Mouse (Mus musculus) kidney, adult 2 months (tissue): ENCODE measurements around the gene Astn2. TPM values are rescaled to one million over a fixed set of nuclear protein-coding genes. Genes with fewer than 3 reads are reported as not detected.

ENCODE experiments used
- DNase-seq: peaks from one replicate; pipeline ENCODE4 v3.0.0; 2021
- H3K27ac ChIP-seq: fragments of 200-500 bp; 2 replicates; pipeline ENCODE4 v1.5.1; 2012; ENCODE audit warnings: low read depth, low read length, control low read depth, inconsistent platforms; ENCODE audit not compliant: insufficient read depth
- H3K27me3 ChIP-seq: fragments of 200-500 bp; replicated peaks from 2 replicates; pipeline ENCODE4 v1.6.1; 2012; ENCODE audit warnings: mild to moderate bottlenecking, moderate library complexity, low read length, inconsistent platforms; ENCODE audit not compliant: control insufficient read depth, insufficient read depth
- H3K36me3 ChIP-seq: fragments of 200-500 bp; 2 replicates; pipeline ENCODE4 v1.6.1; 2012; ENCODE audit warnings: mild to moderate bottlenecking, moderate library complexity, low read length, inconsistent platforms; ENCODE audit not compliant: control insufficient read depth, insufficient read depth
- H3K4me1 ChIP-seq: fragments of 200-500 bp; 2 replicates; pipeline ENCODE4 v1.6.1; 2011; ENCODE audit warnings: low read length; ENCODE audit not compliant: control insufficient read depth, insufficient read depth
- H3K4me3 ChIP-seq: fragments of 200-500 bp; 2 replicates; pipeline ENCODE4 v1.5.1; 2011; ENCODE audit warnings: mild to moderate bottlenecking, low read depth, low read length, control low read depth; ENCODE audit not compliant: insufficient read depth
- CTCF ChIP-seq: fragments of 200-500 bp; conservative IDR thresholded peaks from 2 replicates; pipeline ENCODE4 v1.5.1; 2011; ENCODE audit warnings: low read depth, mild to moderate bottlenecking, control low read depth, low read length, moderate library complexity, mixed read lengths; ENCODE audit not compliant: insufficient read depth, insufficient read length
- POLR2A ChIP-seq: fragments of 200-500 bp; IDR thresholded peaks from one replicate; pipeline ENCODE4 v1.6.1; 2011; ENCODE audit warnings: low read depth, low read length, control low read depth
- WGBS: fragments of 180-500 bp; shearing (Covaris S2); methylation state at CpG from one replicate; pipeline ENCODE4 v1.1.7; 2018; 5-methylcytosine and 5-hydroxymethylcytosine counted together
- polyA plus RNA-seq: library from polyadenylated mRNA; depleted of rRNA; stranded (reverse); fragments of >200 nt; gene quantifications from 2 replicates; pipeline ENCODE4 v1.2.3, GENCODE M21; 2012

Gene Astn2
- polyA plus RNA-seq, 1 experiment: 2.5 TPM

DNA sequence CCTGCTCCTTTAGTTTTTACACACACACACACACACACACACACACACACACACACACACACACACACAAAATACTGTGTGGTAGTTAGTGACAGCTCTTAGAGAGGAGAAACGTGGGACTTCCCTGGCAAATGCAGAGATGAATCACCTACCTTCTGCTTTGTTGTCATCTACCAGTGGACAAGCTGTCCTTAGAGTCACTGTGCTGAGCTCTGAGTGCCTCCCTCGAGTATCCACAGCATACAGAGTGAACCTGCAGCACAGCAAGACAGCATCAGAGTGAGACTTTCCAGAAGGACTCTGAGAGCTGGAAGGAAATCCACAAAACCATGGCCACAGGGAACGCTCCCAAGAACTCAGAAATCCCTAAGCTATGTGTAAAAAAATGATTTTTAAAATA, 1007.6 kb downstream of the Astn2 start:
- no peak overlapping the region for H3K4me3 ChIP-seq
- H3K36me3 ChIP-seq: no peaks in the 10 kb centered on the region
- TF ChIP-seq CTCF (no peak), POLR2A (no peak)
- H3K27ac ChIP-seq: no peak overlapping the region
- H3K4me1 ChIP-seq: no peaks in the 10 kb centered on the region
- 75% methylated on average over 3 of the region's 3 CpGs for WGBS
- no peaks in the 10 kb centered on the region for H3K27me3 ChIP-seq
- DNase-seq: no peak

- H3K27ac ChIP-seq: no peak overlapping the region
- no peaks in the 10 kb centered on the region for H3K4me1 ChIP-seq
- TF ChIP-seq POLR2A: no peak
- TF ChIP-seq CTCF: no peak
- no peak for DNase-seq
- H3K4me3 ChIP-seq: no peak overlapping the region
- WGBS: 61% methylated on average over 4 of the region's 4 CpGs
- H3K36me3 ChIP-seq: no peaks in the 10 kb centered on the region
- no peaks in the 10 kb centered on the region for H3K27me3 ChIP-seq
These were observed 1013.4 kb downstream of the Astn2 start for GRCm38 (mm10) chr4:65391001-65391400.

DNA sequence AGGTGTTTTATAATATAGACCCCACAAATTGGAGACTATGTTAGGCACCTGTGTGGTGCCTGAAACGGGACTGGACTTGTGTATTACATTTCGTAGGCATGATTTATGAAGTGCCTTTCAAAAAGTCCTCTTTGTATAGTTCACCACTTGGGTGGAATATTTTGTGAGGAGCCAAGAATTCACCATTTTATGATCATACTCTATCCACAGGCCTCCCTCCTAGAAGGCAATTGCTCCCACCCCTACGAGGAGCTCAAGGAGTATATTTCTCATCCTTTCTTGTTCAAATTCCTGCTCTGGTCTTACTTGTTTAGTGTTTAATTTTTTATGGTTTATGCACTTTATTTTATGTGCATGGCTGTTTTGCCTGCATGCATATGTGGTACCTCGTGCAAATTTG, 1021.3 kb downstream of the Astn2 start:
- Histone ChIP-seq H3K27me3 (no peaks in the 10 kb centered on the region), H3K36me3 (no peaks in the 10 kb centered on the region), H3K4me3 (no peak overlapping the region), H3K27ac (no peak overlapping the region), H3K4me1 (no peaks in the 10 kb centered on the region)
- no peak for TF ChIP-seq CTCF
- no peak for TF ChIP-seq POLR2A
- 83% methylated on average over 4 of the region's 4 CpGs for WGBS
- DNase-seq: no peak

- DNase-seq: no peak
- TF ChIP-seq CTCF (no peak), POLR2A (no peak)
- no peak overlapping the region for H3K4me3 ChIP-seq
- no peaks in the 10 kb centered on the region for H3K36me3 ChIP-seq
- H3K27me3 ChIP-seq: no peaks in the 10 kb centered on the region
- no peak overlapping the region for H3K27ac ChIP-seq
- 87% methylated on average over 4 of the region's 4 CpGs for WGBS
- no peaks in the 10 kb centered on the region for H3K4me1 ChIP-seq
These were observed 1025.0 kb downstream of the Astn2 start for GRCm38 (mm10) chr4:65379461-65379860.

DNA sequence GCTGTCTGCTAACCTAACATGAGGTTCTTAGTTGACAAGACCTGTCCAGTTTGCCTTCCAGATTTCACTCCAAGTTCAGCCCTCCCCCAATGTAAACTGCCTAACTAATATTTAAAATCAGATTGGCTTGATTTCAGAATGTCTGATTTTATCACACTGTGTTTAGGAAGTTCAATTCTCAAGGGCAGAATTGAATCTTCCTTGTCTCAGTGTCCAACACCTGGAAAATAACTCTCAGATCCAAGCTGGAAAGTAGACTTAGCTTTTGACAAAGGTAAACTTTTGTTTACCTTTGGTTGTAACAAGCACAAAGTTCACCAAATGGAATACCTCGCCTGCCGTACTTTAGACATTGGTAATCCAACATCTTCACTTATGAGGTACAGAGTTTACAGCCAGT, 1027.8 kb downstream of the Astn2 start:
- 82% methylated on average over 2 of the region's 2 CpGs for WGBS
- TF ChIP-seq POLR2A (no peak), CTCF (no peak)
- H3K27ac ChIP-seq: no peak overlapping the region

DNA sequence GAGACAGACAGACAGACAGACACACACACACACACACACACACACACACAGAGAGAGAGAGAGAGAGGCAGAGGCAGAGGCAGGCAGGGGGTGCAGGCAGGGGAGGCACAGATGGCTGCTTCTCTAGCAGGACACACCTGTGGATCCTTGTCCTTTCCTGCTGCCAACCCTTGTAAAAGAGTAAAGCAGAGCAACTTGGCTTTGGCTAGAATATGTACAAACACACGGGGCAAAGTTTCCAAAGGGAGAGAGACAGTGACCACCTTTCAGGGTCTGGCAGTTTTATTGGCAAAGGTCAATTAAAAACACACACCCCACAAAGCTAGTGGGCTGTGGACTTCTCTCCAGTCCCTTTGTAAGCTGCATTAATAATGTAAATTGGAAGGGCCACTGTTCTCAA, 1030.6 kb downstream of the Astn2 start:
- Histone ChIP-seq H3K4me3 (no peak overlapping the region), H3K27ac (no peak overlapping the region), H3K4me1 (no peaks in the 10 kb centered on the region), H3K36me3 (no peaks in the 10 kb centered on the region), H3K27me3 (no peaks in the 10 kb centered on the region)
- 25% methylated on average over 1 of the region's 1 CpGs for WGBS
- DNase-seq: no peak
- TF ChIP-seq POLR2A: no peak
- TF ChIP-seq CTCF: no peak

More for the DNA sequence above, 1027.8 kb downstream of the Astn2 start:
- Histone ChIP-seq H3K4me1 (no peaks in the 10 kb centered on the region), H3K36me3 (no peaks in the 10 kb centered on the region), H3K4me3 (no peak overlapping the region), H3K27me3 (no peaks in the 10 kb centered on the region)
- peak; percentile 36 for DNase-seq

GRCm38 (mm10) chr4:65372731-65373130, 1031.7 kb downstream of the Astn2 start:
- no peaks in the 10 kb centered on the region for H3K4me1 ChIP-seq
- no peak overlapping the region for H3K4me3 ChIP-seq
- DNase-seq: peak; percentile 6
- no peaks in the 10 kb centered on the region for H3K36me3 ChIP-seq
- WGBS: 89% methylated on average over 3 of the region's 3 CpGs
- no peaks in the 10 kb centered on the region for H3K27me3 ChIP-seq
- TF ChIP-seq POLR2A (no peak), CTCF (no peak)
- no peak overlapping the region for H3K27ac ChIP-seq

DNA sequence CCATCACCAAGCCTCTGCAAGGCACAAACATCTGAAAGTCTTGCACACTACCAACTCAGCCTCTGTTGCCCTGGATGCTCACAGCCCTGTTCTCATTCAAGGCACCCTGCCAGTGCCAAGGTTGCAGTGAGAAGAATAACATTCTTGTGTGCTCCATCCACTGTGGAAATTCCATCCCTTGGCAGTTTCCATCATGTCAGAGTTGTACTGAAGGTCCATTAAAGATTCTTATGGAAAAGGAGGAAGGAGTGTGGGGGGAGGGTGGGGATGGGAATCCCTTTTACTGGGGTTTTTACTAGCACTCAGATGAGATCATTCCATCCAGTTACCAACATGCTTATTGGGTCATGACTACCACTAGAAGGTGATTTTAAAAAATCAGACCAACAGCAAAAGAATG, 1037.3 kb downstream of the Astn2 start:
- Histone ChIP-seq H3K27ac (no peak overlapping the region), H3K4me1 (no peaks in the 10 kb centered on the region), H3K4me3 (no peak overlapping the region), H3K36me3 (no peaks in the 10 kb centered on the region), H3K27me3 (no peaks in the 10 kb centered on the region)
- DNase-seq: no peak
- TF ChIP-seq POLR2A: no peak
- no peak for TF ChIP-seq CTCF
